In genomic region chr12:113224206-113224605, GRCm38 (mm10) we compare ENCODE assay signal across 11 mouse cellular contexts. TPM values are rescaled to one million over a fixed set of nuclear protein-coding genes. Genes with fewer than 3 reads are reported as not detected.
A peak's percentile ranks its signal among the peaks of the same experiment; 100 is the strongest.
DNase-seq lines count a peak whose midpoint lies in the region; ATAC-seq lines count a peak whose summit lies in the region.
"Had no signal": no experiment of that assay in that cellular context is flagged by ENCODE, and none has a peak within 500 bp of the region (broad histone marks: within the 10 kb centered on the region; RNA-seq: fewer than 3 reads in every experiment).

No protein-coding gene starts in this region.

- no peak overlapping the region for H3K4me3 ChIP-seq in hindbrain, embryonic 13.5 days
- H3K4me3 ChIP-seq: stomach, embryonic 15.5 days had no signal

- DNase-seq in adrenal gland, postnatal 25 days, result peak; percentile 32
- no peak for DNase-seq in adrenal gland, postnatal 4 days (ENCODE audit: low spot score in 2 of 2)
- DNase-seq in urinary bladder, postnatal 25 days (ENCODE audit: low spot score), result peak; percentile 16
- no peak for DNase-seq in urinary bladder, postnatal 10 days (ENCODE audit: low spot score)
- peak; percentile 81 for DNase-seq in naive thymus-derived CD4-positive, alpha-beta T cell, adult 2 months (ENCODE audit: low read depth)
- DNase-seq in frontal cortex, postnatal 14 days (ENCODE audit: low spot score in 2 of 2), result no peak
- no peak for DNase-seq in urinary bladder, postnatal 4 days (ENCODE audit: low spot score in 2 of 2)
- DNase-seq: cerebellum, adult 2 months; heart, postnatal 4 days had no signal

- H3K27ac ChIP-seq in hindbrain, embryonic 13.5 days, result no peak overlapping the region
- H3K27ac ChIP-seq: stomach, embryonic 15.5 days had no signal

- no peaks in the 10 kb centered on the region for H3K27me3 ChIP-seq in hindbrain, embryonic 13.5 days
- H3K27me3 ChIP-seq: stomach, embryonic 15.5 days had no signal

- no peaks in the 10 kb centered on the region for H3K9me3 ChIP-seq in hindbrain, embryonic 13.5 days
- H3K9me3 ChIP-seq: stomach, embryonic 15.5 days had no signal

- no peaks in the 10 kb centered on the region for H3K4me1 ChIP-seq in hindbrain, embryonic 13.5 days (replicated peaks)
- H3K4me1 ChIP-seq: stomach, embryonic 15.5 days had no signal

- H3K4me2 ChIP-seq in hindbrain, embryonic 13.5 days, result no peak overlapping the region
- H3K4me2 ChIP-seq: stomach, embryonic 15.5 days had no signal

- WGBS in hindbrain, embryonic 13.5 days, result 77% methylated on average over 5 of the region's 5 CpGs

- no peaks in the 10 kb centered on the region for H3K36me3 ChIP-seq in hindbrain, embryonic 13.5 days
- H3K36me3 ChIP-seq: stomach, embryonic 15.5 days had no signal

- no peak for ATAC-seq in hindbrain, embryonic 13.5 days (ENCODE audit: low FRiP score)

- H3K9ac ChIP-seq in hindbrain, embryonic 13.5 days, result no peak overlapping the region
- H3K9ac ChIP-seq: stomach, embryonic 15.5 days had no signal

RNA-seq across cellular contexts. Expression of gene Tmem121, which starts 38.5 kb away (rescaled TPM):
- total RNA-seq in adrenal gland, postnatal 25 days (2021), result 4.1 and 4.3 TPM in 2 replicates
- 1 to 10 TPM; 4.8 to 7.3 TPM for total RNA-seq in adrenal gland, postnatal 4 days (2021)
- polyA plus RNA-seq in hindbrain, embryonic 13.5 days (2015; fragmentation: Nextera tagmentation; extraction: Ambion mirVana), result 32.4 and 34.9 TPM in 2 replicates

Comparison
In these comparisons a context has a peak if more than half of its experiments do, and no peak if none do; other contexts are left out.
1. DNase-seq: peak in adrenal gland, postnatal 25 days (single experiment), urinary bladder, postnatal 25 days (single experiment) and naive thymus-derived CD4-positive, alpha-beta T cell, adult 2 months (single experiment); none in adrenal gland, postnatal 4 days (0 of 2), urinary bladder, postnatal 10 days (single experiment), frontal cortex, postnatal 14 days (0 of 2) and urinary bladder, postnatal 4 days (0 of 2).